Mouse (Mus musculus): ENCODE results near the gene Dguok.

Gene Dguok

DNA sequence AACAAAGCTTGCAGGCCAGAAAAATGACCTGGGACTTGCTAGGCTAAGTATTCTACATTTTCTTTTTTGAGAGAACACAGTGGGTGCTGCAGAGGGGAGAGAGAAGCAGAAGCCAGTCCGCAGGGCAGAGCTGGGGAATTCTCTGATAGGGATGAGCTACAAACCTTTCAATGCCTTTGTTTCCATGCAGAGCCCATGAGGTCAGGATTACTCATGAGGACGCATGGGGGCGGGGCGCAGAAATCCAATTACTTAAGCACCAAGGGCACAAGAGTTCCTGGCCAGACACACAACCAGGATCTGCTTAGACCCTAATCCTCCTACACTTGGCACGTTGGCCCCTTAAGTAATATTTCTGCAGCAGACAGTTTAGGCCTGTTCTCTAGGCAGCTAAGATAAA lies 71.6 kb downstream of the Dguok start:
- DNase-seq (ENCODE audit: low spot score in 2 of 2) = no peak

DNA sequence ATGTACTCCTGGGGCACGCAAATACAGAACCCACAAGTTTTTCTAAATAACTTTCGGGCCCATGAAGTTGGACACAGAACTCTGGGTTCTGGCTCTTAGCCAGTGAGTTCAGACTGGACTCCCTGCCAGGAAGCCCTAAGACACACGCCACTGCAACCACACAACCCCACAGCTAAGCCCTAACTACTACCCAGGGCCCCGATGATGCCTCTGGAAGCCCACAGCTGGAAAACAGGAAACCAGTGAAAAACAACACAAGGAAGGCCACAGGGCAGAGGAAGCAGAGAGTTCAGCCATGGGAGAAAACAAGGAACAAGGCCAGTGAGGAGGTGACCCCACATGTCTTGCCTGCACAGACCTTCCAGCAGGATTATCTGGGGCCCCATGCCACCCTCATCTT lies 73.2 kb downstream of the Dguok start:
- no peak for DNase-seq (ENCODE audit: low spot score in 2 of 2)

DNA sequence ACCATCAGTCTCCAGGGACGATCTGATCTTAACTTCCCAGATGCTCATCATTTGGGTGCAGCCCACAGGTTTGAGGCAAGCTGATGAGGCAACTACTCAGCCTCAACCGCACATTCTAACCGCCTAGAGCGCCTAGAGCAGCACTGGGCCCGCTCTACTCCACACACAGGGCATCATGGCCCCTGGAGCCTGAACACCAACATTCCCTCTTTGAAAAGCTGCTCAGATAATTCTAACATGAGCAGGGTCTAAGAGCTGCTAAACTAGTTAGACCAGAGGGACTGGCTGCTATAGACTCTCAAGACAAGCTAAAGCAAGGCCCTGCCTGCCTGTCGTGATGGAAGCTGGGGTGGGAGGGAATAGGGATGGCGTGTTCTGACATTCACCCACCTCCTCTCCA lies 73.8 kb downstream of the Dguok start:
- no peak for DNase-seq (ENCODE audit: low spot score in 2 of 2)

Data from cerebellum, postnatal 4 days (tissue).